Mouse (Mus musculus): ENCODE measurements around the gene Rcor2.

The Rcor2 gene

GRCm38 (mm10) chr19:7320181-7320580, 53.1 kb downstream of the Rcor2 start:
- no peak for DNase-seq (ENCODE audit: low spot score)

DNA sequence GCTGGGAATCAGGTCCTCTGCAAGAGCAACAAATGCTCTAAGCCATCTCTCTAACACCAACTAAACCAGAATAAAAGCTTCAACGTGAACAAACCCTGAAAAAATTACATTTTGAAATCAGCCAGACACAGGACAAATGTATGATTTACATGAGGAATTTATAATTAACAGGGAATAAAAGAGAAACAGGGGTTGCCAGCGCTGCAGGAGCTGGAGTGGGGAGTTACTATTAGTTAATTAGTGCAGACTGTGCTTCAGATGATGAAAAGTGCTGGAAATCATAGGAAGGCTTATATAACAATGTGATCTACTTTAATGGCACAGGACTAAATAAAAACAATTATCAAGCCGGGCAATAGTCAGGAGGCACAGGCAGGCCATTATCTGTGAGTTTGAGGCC, 54.3 kb downstream of the Rcor2 start:
- no peak for DNase-seq (ENCODE audit: low spot score)

All from left cerebral cortex, adult 11 months (tissue).